Mouse (Mus musculus): Measurements from ENCODE around the gene Lars2.

DNA sequence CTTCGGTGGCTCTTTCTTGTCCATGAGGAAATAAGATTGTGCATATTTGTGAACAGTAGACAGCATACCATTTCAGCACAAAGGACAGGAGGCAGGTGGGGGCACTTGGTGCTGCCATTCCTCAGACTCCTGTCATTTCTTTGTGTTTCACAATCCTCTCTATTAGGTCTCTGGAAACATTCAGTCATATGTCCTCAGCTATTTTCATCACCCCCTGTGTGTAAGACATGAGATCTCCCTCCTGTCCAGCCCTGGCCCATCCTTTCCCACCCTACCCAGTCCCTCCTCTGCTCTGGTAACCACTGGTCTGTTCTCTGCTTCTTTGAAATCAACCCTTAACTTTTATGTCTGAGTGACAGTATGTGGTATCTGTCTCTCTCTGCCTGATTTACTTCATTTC, 116.9 kb downstream of the Lars2 start:
- TF ChIP-seq CTCF (IDR thresholded peaks at IDR 0.05; ENCODE audit: low read depth, low read length) (no peak), POLR2A (IDR thresholded peaks at IDR 0.05; ENCODE audit: borderline replicate concordance, low read depth, low read length) (no peak)
